Mouse (Mus musculus) kidney, adult 11 months (tissue): ENCODE measurements at regions not wholly inside any gene's neighbourhood (a gene's known extent, or its start where the extent isn't known, plus 50 kb on each side); places are given as distances from the start of the nearest gene placed in this dataset.
A peak's percentile ranks its signal among the peaks of the same experiment; 100 is the strongest.

Experiments
- DNase-seq: peaks from one replicate; pipeline ENCODE4 v3.0.0; 2022

DNA sequence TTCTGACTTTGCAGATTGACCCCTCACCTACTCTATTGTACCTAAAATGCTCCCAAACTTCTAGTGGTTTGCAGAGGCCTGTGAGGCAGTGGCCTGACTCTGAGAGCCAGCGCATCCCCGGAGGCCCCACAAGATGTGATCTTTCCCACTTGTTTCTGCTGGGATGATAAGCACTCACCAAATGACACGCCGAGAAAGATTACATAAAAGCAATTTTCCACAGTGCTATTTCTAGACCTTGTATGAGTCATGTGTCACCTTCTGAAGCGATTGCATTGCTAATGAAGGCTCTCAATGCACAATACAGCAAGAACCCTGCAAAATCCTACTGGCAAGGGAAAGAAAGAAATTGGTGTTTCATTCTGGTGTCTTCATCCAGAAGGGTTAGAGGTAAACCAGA lies 97.8 kb upstream of the Cd180 start:
- no peak for DNase-seq

DNA sequence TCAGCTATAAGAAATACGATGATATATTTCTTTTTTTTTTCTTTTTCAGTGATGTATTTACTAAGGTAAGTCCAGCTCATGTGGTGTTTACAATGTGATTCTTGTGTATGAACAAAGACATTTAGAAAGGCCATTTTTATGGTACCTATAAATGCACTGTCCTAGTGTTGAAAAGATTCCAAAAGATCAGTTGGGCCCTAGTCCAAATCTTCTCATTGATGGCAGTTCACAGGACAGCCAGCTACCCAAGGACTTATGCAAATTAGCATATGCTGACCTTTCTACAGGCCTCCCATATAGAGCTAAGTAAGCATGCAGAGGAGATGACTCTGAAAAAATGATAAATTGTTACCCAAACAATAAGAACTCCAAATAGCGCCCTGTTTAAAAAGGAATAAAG lies 97.3 kb upstream of the Cd180 start:
- peak; percentile 1 for DNase-seq

DNA sequence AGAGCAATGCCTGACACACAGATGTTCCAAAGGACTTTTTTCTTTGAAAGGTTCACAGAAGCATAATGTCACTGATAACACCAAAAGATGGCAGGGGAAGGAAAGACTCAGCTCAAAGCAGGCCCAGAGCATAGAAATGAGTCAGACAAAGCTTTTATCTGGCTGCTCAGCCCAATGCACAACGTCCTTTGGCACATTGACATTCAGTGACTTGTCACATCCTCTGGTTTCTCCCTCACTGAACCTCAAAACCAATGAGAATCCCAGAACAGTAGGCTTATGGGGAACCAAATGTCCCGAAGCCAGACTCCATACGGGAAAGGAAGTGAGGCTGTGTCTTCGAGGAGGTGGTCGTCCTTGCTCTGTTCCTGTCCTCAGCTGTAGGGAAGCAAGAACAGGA lies 95.2 kb upstream of the Cd180 start:
- no peak for DNase-seq

DNA sequence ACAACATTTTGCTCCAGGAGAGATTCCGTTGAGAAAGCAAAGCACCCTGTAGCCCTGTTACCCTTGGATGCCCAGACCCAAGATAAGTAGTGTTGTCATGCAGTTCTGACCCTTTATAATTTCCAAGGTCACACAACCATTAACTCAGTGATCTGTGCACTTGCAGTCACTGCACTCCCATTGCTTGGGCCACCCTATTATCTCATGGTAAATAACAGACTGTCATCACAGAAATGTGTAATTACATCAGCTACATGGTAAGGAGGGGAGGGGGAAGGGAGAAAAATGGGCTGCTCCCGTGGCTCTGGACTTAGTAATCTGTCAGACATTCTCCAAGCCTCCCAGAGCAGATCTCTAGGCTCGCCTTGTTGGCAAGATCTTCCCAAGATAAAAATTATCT lies 93.8 kb upstream of the Cd180 start:
- no peak for DNase-seq

DNA sequence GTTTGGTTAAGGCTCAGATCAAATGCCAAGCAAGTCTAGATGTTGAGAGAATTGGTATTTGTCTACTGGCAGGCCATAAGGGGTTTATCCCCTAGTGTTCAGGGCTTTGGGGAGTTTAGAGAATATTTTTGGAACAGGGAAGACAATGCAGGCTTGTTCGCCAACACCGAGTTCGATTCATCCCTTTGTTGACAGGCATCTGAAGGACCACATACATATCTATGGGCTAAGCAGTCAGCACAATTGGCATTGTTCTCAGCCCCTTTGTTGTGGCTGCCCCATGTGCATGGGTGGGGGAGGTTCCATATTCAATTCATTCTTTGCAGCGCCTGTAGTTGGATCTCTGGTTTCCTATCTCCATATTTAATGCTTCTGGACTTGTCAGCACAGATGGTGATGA lies 93.3 kb upstream of the Cd180 start:
- DNase-seq = peak; percentile 0

DNA sequence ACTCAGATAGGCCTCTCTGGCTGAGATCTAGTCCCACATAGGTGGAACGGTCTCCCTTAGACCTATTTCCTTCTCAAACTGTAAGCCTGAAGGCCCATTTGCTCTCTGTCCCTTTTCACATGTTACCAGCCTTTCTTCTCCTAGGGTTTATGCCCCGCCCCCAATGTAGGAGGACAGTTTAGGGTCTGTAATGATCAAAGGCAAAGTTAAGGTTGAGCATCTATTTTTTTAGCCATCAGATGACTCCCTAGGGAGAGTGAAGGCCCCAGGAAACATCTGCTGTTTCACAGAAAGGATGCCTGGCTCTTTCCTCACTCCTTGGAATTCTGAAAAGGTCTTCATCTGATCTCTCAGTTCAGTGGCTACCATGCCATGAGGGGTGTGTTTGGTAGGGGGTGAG lies 68.9 kb upstream of the Cd180 start:
- DNase-seq = no peak

DNA sequence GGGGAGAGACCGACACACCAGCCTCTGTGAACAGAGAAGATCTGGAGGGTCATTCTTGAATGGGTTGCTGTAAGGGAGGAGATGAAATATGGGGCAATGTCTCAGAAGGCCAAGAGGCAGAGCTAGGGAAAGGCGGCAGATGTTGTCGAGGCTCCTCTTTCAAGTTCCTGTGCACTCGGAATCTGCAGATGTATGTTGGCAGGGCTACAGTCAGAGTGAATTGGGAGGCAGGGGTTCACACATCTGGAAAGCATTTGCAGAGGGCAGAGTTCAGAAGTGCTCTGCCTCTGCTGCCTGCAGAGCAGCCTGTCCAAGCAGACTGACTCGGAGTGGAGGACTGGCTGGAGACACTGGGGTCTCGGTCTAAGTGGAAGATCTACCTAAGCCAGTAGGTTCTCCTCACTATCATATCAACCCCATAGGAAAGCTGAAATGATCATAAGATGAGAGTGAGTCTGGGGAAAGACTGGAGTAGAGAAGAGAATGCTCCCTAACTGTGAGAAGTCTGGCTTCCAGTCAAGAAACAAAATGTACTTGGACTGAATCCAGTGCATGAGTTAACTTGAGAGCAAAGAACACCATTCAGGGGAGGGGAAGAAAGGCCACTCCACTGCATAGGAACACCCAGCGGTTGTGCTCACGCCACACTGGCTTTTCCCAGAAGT lies 68.1 kb upstream of the Cd180 start:
- peak; percentile 80 for DNase-seq

DNA sequence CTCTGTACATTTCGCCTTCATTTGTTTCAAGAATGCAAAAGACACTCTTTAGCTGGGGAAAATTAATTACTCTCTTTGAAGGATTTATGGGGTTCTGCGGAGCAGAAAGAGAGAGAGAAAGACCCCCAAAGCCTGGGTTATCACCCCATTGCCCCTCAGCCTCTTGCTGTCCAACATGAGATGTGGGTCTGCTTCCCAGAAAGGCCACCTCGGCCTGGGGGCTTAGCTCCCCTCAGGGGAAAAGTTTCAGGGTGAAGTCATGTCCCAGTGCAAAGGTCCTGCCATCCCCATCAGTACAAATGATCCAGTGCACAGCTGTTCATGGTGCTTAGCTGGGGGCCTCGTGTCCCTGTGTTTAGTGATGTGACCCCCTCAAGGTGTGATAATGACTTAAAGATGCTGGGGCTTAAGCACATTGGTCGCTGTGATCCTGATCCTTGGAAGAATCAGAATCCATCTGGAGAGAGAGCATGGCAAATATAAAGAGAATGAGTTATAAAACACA lies 67.5 kb upstream of the Cd180 start:
- DNase-seq = no peak

DNA sequence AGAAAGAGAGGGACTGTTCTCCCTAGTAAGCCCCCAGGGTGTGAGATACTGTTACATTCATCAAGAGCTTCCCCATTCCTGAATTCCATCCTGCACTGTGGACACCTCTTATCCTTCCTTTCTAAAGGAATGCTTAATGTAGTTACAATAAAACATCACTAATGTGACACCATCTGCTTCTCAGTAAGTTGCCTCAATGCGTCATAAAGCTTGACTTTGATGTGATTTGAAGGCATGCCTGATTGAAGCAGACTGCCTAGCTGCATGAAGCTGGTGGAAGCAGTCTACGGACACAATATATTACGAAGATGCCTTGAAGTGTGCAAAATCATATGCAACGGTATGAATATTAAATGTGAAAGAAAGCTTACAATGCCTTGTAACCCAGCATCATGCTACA lies 65.6 kb upstream of the Cd180 start:
- DNase-seq = no peak

DNA sequence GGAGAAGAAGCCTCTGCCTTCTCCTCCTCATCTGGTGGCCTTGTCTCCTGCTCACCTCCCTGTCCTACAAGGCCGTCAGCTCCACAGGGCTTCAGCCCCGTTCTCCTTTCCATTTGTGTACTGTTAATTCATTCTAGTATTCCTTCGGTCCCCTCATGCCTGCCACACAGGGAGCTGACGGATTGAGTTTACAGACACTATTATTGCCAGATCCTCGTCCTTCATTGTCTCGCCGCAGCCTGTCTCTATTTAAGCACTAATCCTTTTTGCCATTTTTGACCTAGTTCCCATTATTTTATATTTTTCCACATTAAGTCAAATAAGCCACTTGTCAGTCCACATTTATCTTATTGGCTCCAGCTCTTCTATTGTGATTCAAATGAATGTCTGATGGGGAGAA lies 64.2 kb upstream of the Cd180 start:
- DNase-seq = no peak

DNA sequence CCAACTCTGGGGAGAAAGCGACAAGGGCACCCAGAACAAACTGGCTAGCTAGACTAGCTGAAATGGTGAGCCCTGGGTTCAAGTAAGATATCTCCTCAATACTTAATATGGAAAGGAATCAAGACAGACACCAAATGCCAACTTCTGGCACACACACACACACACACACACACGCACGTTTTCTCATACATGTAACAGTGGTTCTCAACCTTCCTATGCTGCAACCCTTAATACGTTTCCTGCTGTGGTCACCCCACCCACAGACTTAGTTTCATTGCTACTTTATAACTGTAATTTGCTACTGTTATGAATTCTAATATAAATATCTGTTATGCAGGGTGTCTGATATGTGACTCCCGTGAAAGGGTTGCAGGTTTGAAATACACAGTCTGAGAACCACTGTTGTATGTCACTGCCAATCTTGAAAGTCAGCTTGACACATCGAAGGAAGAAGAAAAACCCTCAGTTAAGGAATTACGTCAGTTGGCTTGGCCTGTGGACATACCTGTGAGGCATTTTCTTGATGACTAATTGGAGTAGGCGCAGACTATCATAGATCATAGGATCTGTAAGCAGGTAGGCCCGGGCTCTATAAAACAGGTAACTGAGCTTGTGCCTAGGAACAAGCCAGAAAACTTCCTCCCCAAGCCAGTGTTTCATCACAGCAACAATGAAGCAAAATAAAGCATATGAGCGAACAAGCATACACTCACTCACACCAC lies 59.0 kb upstream of the Cd180 start:
- no peak for DNase-seq

DNA sequence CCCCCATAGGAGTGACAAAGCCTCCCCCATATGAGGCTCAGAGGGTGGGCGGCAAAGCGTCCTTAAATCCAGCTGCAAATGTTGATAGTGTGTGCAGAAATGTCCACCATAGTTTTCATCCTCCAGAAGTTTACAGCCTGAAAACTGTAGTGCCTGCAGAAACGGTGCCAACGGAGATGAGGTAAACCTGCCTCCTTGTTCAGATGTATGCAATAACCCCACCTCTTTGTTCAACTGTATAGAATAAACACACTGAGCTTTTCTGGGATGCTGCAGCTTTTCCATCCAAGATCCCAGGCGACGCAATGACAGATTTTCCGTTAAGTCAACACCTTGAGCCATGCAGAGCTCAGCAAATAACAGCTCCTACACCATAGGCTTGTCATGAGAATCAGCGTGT lies 57.3 kb upstream of the Cd180 start:
- DNase-seq = no peak

DNA sequence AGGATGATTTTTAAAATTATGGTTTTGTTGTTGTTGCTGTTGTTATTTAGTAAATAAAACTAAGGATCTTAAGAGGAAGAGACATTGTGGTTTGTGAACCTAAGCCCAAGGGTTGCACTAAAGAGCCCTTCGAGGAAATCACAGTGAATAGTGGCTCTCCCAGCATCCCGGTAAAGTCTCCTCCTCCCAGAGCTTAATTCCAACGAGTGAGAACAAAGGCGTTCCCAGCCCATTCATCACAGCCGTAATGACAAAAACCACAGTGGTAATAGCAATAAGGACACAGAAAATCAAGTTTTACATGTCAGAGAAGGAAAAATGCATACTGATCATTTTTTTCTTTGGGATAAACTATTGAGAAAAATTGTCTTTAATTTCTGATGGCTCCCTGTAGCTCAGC lies 56.3 kb upstream of the Cd180 start:
- no peak for DNase-seq

DNA sequence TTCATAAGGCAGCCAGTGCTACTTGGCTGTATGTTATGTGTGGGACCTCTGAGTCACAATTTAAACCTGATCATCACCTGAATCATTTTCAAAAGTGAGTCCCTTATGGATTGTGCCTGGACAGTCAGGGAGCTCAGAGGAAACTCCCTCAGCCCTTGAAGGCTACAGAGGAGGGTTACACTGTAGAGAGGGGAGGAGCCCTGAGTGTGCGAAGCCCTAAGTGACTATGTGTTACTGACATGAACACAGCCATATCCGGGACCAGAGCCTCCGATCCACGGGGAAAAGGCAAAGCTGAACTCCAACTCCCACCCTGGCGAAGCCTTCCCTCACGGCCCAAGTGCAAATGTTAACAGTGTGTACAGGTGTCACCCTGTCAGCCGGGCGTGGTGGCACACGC lies 53.7 kb upstream of the Cd180 start:
- no peak for DNase-seq

DNA sequence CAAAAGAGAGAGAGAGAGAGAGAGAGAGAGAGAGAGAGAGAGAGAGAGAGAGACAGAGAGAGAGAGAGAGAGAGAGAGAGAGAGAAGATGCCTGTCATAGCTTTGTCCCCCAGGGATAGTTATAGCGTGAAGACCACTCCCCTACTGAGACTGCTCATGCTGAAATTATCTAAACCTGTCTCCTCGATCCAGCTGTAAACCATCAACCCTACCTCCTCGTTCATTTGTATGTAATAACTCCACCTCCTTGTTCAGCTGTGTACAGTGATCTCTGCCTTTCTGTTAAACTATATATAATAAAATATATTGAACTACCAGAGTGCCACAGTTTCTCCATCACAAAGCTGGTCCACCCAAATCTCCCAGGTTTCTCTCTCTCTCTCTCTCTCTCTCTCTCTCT lies 53.2 kb upstream of the Cd180 start:
- DNase-seq = no peak
